Mouse (Mus musculus) hindbrain, postnatal 0 days (tissue): ENCODE measurements around the gene Zc3h4. TPM values are rescaled to one million over a fixed set of nuclear protein-coding genes. Genes with fewer than 3 reads are reported as not detected.

ENCODE experiments used
- ATAC-seq: fragments of 200-750 bp; cut with Nextera tagmentation; 2 replicates; pipeline ENCODE4 v1.8.0; 2017; ENCODE audit warnings: mild to moderate bottlenecking, moderate TSS enrichment, moderate library complexity
- DNase-seq: peaks from one replicate; pipeline ENCODE4 v3.0.0-alpha.2; 2015; ENCODE audit warnings: low spot score
- H3K27ac ChIP-seq: fragments of 300-500 bp; sonication (generic); 2 replicates; pipeline ENCODE4 v1.5.1; 2014; ENCODE audit warnings: mild to moderate bottlenecking
- H3K27me3 ChIP-seq: fragments of 300-500 bp; sonication (generic); 2 replicates; pipeline ENCODE4 v1.6.1; 2014; ENCODE audit warnings: low read length, mixed read lengths; ENCODE audit not compliant: insufficient read depth
- H3K36me3 ChIP-seq: fragments of 300-500 bp; sonication (generic); 2 replicates; pipeline ENCODE4 v1.6.1; 2014; ENCODE audit warnings: low read length, mixed read lengths; ENCODE audit not compliant: insufficient read depth
- H3K4me1 ChIP-seq: fragments of 300-500 bp; sonication (generic); 2 replicates; pipeline ENCODE4 v1.6.1; 2014; ENCODE audit warnings: antibody characterized with exemption, low read length, mixed read lengths; ENCODE audit not compliant: insufficient read depth
- H3K4me2 ChIP-seq: fragments of 300-500 bp; sonication (generic); 2 replicates; pipeline ENCODE4 v1.6.1; 2014; ENCODE audit warnings: low read depth, mild to moderate bottlenecking, low read length, moderate library complexity, mixed read lengths
- H3K4me3 ChIP-seq: fragments of 300-500 bp; sonication (generic); 2 replicates; pipeline ENCODE4 v1.5.1; 2014; ENCODE audit warnings: low read length
- H3K9ac ChIP-seq: fragments of 300-500 bp; sonication (generic); replicated peaks from 2 replicates; pipeline ENCODE4 v1.6.1; 2014; ENCODE audit warnings: mild to moderate bottlenecking, low read length, moderate library complexity, mixed read lengths
- H3K9me3 ChIP-seq: fragments of 300-500 bp; sonication (generic); 2 replicates; pipeline ENCODE4 v1.6.1; 2016; ENCODE audit warnings: low read length, mixed read lengths
- CTCF ChIP-seq: IDR thresholded peaks from 2 replicates; pipeline ENCODE4 v1.5.1; 2016; ENCODE audit warnings: antibody characterized with exemption, control low read depth, low read depth
- WGBS: fragments of 180-500 bp; shearing (Covaris S2); extraction: QIAGEN DNeasy Blood & Tissue Kit; methylation state at CpG from one replicate; pipeline ENCODE4 v1.1.7; 2014; 5-methylcytosine and 5-hydroxymethylcytosine counted together
- polyA plus RNA-seq: library from polyadenylated mRNA; unstranded; fragments of >200 nt; fragmentation: Nextera tagmentation; extraction: Ambion mirVana; gene quantifications from 2 replicates; pipeline ENCODE4 v1.2.1, GENCODE M21; 2015
- total RNA-seq: library from RNA; depleted of rRNA; stranded (reverse); fragments of >200 nt; gene quantifications from 2 replicates; pipeline ENCODE4 v1.2.3, GENCODE M21; 2014

The Zc3h4 gene
- total and polyA plus RNA-seq, 2 experiments from 2014 or later, result 8.3 to 38.2 TPM

DNA sequence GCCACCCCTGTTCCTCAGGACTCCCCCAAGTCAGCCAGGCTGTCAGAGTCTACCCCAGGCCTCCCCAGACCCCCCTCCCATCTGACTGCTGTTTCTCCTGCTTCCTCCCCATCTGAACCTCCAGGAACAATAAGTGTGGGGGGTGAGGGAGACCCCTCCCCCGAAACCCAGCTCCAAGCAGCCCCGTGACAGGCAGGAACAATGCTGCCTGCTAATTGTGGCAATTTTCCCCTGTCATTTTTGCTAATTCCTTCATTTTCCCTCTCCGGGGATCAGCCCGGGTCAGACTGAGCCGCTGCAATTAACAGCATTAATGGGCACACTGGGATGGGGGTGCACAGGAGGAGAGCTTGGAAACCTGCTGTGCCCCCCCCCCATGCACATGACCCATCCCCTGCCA, 67.4 kb downstream of the Zc3h4 start:
- no peaks in the 10 kb centered on the region for H3K9me3 ChIP-seq
- H3K27ac ChIP-seq, result no peak overlapping the region
- H3K36me3 ChIP-seq, result no peaks in the 10 kb centered on the region
- DNase-seq (no peak), ATAC-seq (no peak)
- TF ChIP-seq CTCF, result no peak
- WGBS, result 20% methylated on average over 5 of the region's 5 CpGs
- peaks cover 6% of the 10 kb centered on the region; the same call in 1 of the 2 replicates for H3K27me3 ChIP-seq
- no peak overlapping the region for H3K4me2 ChIP-seq
- H3K4me3 ChIP-seq, result no peak overlapping the region
- no peak overlapping the region for H3K9ac ChIP-seq
- H3K4me1 ChIP-seq, result no peaks in the 10 kb centered on the region

DNA sequence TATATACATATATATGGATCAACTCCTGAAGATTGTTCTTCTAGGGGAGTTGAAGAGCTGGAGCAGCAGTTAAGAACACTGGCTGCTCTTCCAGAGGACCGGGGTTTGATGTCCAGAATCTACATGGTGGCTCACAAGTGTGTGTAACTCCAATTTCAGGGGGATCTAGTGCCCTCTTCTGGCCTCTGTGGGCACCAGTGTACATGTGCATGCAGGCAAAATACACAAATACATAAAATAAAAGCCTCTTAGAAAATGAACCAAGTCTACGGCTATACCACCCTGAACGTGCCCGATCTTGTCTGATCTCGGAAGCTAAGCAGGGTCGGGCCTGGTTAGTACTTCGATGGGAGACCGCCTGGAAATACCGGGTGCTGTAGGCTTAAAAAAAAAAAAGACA, 70.8 kb downstream of the Zc3h4 start:
- Histone ChIP-seq H3K27ac (no peak overlapping the region), H3K4me1 (peaks cover 4% of the 10 kb centered on the region; the same call in 1 of the 2 replicates), H3K36me3 (no peaks in the 10 kb centered on the region), H3K27me3 (peaks cover 37% of the 10 kb centered on the region), H3K9ac (no peak overlapping the region), H3K9me3 (no peaks in the 10 kb centered on the region), H3K4me3 (no peak overlapping the region), H3K4me2 (no peak overlapping the region)
- ATAC-seq (no peak), DNase-seq (peak; percentile 53)
- WGBS, result 40% methylated on average over 9 of the region's 9 CpGs
- peak; percentile 51 for TF ChIP-seq CTCF

DNA sequence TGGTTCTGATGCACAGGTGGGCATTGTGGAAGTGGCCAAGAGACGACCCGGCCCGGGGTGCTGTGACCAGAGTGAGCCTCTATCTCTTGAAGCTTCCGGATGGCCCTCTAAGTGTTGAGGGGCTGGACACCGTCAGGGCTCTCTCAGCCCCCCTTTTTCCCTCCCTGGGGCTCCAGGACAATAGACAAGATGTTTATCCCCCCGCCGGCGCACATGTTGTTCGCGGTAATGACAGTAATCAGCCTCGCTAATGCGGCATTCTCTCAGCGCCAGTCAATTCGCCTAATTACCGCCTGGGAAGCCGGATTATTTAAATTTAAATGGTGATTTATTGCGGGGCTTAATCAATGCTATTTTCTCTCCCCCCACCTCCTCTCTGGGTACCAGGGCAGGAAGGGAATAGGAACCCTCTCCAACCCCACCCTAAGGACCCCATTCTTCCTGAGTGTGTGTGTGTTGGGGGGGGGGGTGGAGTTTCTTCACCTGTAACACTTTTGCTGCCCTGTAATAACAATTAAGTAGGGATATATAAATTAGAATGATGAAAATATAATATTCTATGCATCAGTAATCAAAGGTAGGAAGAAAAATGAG, 71.5 kb downstream of the Zc3h4 start:
- Histone ChIP-seq H3K9me3 (no peaks in the 10 kb centered on the region), H3K4me1 (peaks cover 4% of the 10 kb centered on the region; the same call in 1 of the 2 replicates), H3K27me3 (peaks cover 44% of the 10 kb centered on the region), H3K36me3 (no peaks in the 10 kb centered on the region), H3K9ac (no peak overlapping the region), H3K4me2 (no peak overlapping the region), H3K4me3 (no peak overlapping the region), H3K27ac (no peak overlapping the region)
- WGBS, result 6% methylated on average over 17 of the region's 17 CpGs
- DNase-seq (peak; percentile 33), ATAC-seq (no peak)
- no peak for TF ChIP-seq CTCF

DNA sequence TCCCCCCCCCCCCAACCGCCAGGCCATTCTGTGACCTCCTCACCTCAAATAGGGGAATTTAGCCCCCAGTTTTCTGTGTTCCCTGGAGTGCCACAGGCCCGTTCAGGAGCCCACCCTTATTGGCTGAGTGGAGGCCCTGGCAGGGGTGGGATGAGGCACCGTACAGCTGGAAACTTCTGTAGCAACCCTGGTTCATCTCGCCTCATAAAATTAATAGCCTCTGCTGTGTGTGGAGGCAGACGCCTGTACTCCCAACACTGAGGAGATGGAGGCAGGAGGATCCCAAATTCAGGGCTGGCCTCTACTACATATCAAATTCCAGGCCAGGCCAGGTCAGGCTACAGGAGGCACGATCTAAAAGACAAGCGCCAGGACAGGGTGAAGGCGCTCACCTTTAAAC, 73.1 kb downstream of the Zc3h4 start:
- WGBS, result 62% methylated on average over 8 of the region's 8 CpGs
- peaks cover 48% of the 10 kb centered on the region for H3K27me3 ChIP-seq
- no peak overlapping the region for H3K27ac ChIP-seq
- DNase-seq (no peak), ATAC-seq (no peak)
- H3K9ac ChIP-seq, result no peak overlapping the region
- TF ChIP-seq CTCF, result no peak
- H3K4me2 ChIP-seq, result no peak overlapping the region
- peaks cover 4% of the 10 kb centered on the region; the same call in 1 of the 2 replicates for H3K4me1 ChIP-seq
- no peaks in the 10 kb centered on the region for H3K36me3 ChIP-seq
- no peak overlapping the region for H3K4me3 ChIP-seq
- H3K9me3 ChIP-seq, result no peaks in the 10 kb centered on the region

DNA sequence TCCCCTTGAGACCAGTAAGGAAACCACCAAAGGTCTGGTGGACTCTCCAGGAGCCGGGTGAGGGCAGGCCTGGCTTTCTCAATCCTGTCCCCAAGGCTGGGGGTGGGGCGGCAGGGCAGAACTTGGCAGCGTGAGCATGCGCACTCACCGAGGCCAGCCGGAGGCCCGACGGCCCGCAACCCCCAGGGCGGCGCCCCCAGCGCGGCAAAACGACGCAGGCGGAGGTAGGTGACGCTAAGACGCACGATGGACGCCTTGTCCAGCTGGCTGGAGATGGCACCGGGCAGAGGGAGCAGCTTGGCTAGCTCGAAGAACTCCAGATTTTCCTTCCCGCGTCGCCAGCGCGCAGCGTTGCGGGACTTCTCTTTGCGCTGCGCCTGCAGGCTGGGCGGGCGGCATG, 73.7 kb downstream of the Zc3h4 start:
- peak overlapping the region; percentile 38 for H3K4me2 ChIP-seq
- H3K36me3 ChIP-seq, result no peaks in the 10 kb centered on the region
- H3K27ac ChIP-seq, result no peak overlapping the region
- DNase-seq, result no peak
- peak overlapping the region; percentile 21 for H3K4me3 ChIP-seq
- no peak for TF ChIP-seq CTCF
- no peaks in the 10 kb centered on the region for H3K9me3 ChIP-seq
- no peak overlapping the region for H3K9ac ChIP-seq
- 6% methylated on average over 32 of the region's 33 CpGs for WGBS
- ATAC-seq, result no peak
- peaks cover 4% of the 10 kb centered on the region; the same call in 1 of the 2 replicates for H3K4me1 ChIP-seq
- peaks cover 47% of the 10 kb centered on the region for H3K27me3 ChIP-seq

DNA sequence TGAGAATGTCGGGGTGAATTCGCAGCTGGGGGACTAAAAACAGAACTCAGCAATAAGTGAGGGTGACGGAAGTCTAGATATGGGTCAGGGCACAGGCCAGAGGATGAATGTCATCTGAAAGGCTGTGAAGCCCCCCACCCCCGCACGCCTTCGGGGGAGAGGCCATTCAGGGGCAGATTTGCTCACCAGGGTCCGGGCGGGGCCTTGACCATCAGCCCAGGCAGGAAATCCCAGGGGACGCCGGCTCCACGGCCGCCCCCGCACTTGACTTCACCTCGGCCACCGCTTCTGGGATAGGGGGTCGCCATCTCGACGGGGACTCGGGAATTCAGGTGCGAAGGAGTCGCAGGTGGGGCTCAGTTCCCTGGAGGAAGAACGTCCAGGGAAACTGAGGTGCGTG, 74.6 kb downstream of the Zc3h4 start:
- 5% methylated on average over 23 of the region's 23 CpGs for WGBS
- Histone ChIP-seq H3K4me2 (peak overlapping the region; percentile 62), H3K27me3 (peaks cover 45% of the 10 kb centered on the region), H3K36me3 (no peaks in the 10 kb centered on the region), H3K27ac (no peak overlapping the region), H3K4me1 (peaks cover 4% of the 10 kb centered on the region; the same call in 1 of the 2 replicates), H3K4me3 (peak overlapping the region; percentile 37), H3K9ac (no peak overlapping the region), H3K9me3 (no peaks in the 10 kb centered on the region)
- DNase-seq, result no peak
- no peak for TF ChIP-seq CTCF
- ATAC-seq, result no peak

DNA sequence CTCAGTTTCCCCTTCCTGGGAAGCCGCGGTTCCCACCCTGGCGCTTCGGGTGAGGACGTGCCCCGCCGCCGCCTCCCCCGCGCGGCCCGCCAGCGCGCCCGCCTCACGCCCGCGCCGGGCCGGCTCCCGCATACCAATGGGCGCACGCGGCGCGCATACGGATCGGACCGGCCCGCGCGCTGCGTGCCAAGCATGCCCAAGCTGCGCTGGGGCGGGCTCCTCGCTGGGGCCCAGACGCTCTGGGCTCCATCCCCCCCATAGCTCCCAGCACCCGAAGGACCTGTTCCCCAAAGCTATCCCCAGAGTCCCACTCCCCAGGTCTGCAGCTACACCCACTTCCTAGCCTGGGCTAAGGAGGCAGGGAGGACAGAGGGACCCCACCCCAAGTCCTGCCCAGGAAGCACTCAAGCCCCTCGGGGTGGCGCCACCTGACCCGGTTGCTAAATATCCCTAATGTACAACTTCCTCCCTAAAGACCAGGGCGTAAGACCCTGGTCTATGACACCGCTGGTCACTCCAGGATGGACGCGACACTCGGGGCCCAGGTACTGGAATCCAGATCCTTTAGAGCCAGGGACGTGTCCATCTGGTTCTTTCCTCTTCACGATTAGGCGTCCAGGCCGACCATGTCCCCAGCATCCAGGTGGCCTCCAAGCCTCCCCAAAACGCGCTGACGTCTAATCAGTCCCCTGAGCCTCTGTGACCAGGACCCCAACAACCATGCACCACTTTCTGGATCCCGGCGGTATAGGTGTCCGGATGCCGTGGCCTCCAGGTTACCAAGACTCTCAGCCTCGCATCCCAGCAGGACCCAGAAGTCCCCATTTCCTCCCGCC, 75.3 kb downstream of the Zc3h4 start:
- no peak for TF ChIP-seq CTCF
- no peak; the same call in 1 of the 2 replicates for ATAC-seq
- H3K4me1 ChIP-seq, result peaks cover 4% of the 10 kb centered on the region; the same call in 1 of the 2 replicates
- H3K4me3 ChIP-seq, result peak overlapping the region; percentile 37
- peaks cover 45% of the 10 kb centered on the region for H3K27me3 ChIP-seq
- H3K4me2 ChIP-seq, result peak overlapping the region; percentile 62
- no peak overlapping the region for H3K9ac ChIP-seq
- DNase-seq, result peak; percentile 23
- H3K36me3 ChIP-seq, result no peaks in the 10 kb centered on the region
- 1% methylated on average over 50 of the region's 59 CpGs for WGBS
- no peak overlapping the region for H3K27ac ChIP-seq
- H3K9me3 ChIP-seq, result no peaks in the 10 kb centered on the region
